Comparison of ENCODE assay signal across 13 mouse cellular contexts in the genomic region with DNA sequence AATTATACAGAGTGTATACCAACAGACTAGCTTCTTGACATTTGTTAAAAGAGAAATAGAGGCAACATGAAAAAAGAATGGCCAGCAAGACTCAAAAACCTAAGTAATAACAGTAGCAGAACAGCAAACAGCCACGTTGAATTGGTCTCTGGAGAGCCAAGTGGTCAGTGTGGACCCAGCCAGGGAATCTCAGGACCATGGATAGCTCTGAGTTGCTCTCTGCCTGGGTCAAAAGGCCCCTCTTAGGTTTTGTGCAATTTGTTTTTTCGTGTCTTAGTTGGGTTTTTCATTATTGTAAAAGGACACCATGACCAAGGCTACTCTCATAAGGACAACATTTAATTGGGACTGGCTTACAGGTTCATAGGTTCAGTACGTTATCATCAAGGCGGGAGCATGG.
DNase-seq lines count a peak whose midpoint lies in the region; ATAC-seq and TF ChIP-seq lines count a peak whose summit lies in the region.
"Had no signal": no experiment of that assay in that cellular context is flagged by ENCODE, and none has a peak within 500 bp of the region (broad histone marks: within the 10 kb centered on the region; RNA-seq: fewer than 3 reads in every experiment).

No protein-coding gene starts in this region.

- no peak for TF ChIP-seq EP300 in lung, postnatal 0 days (IDR thresholded peaks at IDR 0.05)

- no peak for TF ChIP-seq CTCF in lung, postnatal 0 days (IDR thresholded peaks at IDR 0.05)

- no peaks in the 10 kb centered on the region for H3K27me3 ChIP-seq in lung, postnatal 0 days (replicated peaks; ENCODE audit: insufficient read depth, low read length)
- H3K27me3 ChIP-seq in heart, embryonic 12.5 days (replicated peaks): no peaks in the 10 kb centered on the region
- H3K27me3 ChIP-seq: forebrain, embryonic 15.5 days; heart, embryonic 15.5 days; hindbrain, embryonic 15.5 days had no signal

- H3K9me3 ChIP-seq in lung, postnatal 0 days (ENCODE audit: low read length): no peaks in the 10 kb centered on the region
- no peaks in the 10 kb centered on the region for H3K9me3 ChIP-seq in heart, embryonic 12.5 days (replicated peaks)
- H3K9me3 ChIP-seq: forebrain, embryonic 15.5 days; heart, embryonic 15.5 days; hindbrain, embryonic 15.5 days had no signal

- no peaks in the 10 kb centered on the region for H3K4me1 ChIP-seq in lung, postnatal 0 days (ENCODE audit: insufficient read depth, low read depth, low read length)
- H3K4me1 ChIP-seq in heart, embryonic 12.5 days (replicated peaks): no peaks in the 10 kb centered on the region
- H3K4me1 ChIP-seq: heart, embryonic 15.5 days had no signal

- H3K27ac ChIP-seq in lung, postnatal 0 days (ENCODE audit: low read length): no peak overlapping the region
- H3K27ac ChIP-seq in heart, embryonic 12.5 days (ENCODE audit: poor library complexity, severe bottlenecking): no peak overlapping the region
- H3K27ac ChIP-seq: forebrain, embryonic 15.5 days; heart, embryonic 15.5 days; hindbrain, embryonic 15.5 days had no signal

- peak; percentile 30 for DNase-seq in lung, postnatal 0 days (ENCODE audit: low spot score)
- DNase-seq in lung, postnatal 36 days: no peak
- DNase-seq in embryo, embryonic 10 days (ENCODE audit: low spot score): peak; percentile 73
- peak; percentile 18 for DNase-seq in induced T-regulatory cell, adult 2 months (ENCODE audit: low read depth)
- no peak for DNase-seq in heart, adult 8-10 months (ENCODE audit: low spot score)
- DNase-seq in right cerebral cortex, postnatal 10 days (ENCODE audit: low spot score in 2 of 2): no peak
- DNase-seq: cerebellum, postnatal 25 days; gastrocnemius, postnatal 10 days; left cerebral cortex, postnatal 4 days had no signal

- H3K4me2 ChIP-seq in lung, postnatal 0 days (replicated peaks; ENCODE audit: low read depth, low read length): no peak overlapping the region
- H3K4me2 ChIP-seq in heart, embryonic 12.5 days: no peak overlapping the region
- H3K4me2 ChIP-seq: forebrain, embryonic 15.5 days; heart, embryonic 15.5 days; hindbrain, embryonic 15.5 days had no signal

- WGBS in lung, postnatal 0 days: 49% methylated on average over 4 of the region's 4 CpGs
- 57% methylated on average over 4 of the region's 4 CpGs for WGBS in heart, embryonic 12.5 days

- H3K9ac ChIP-seq in lung, postnatal 0 days (replicated peaks; ENCODE audit: low read depth): no peak overlapping the region
- H3K9ac ChIP-seq in heart, embryonic 12.5 days: no peak overlapping the region
- H3K9ac ChIP-seq: forebrain, embryonic 15.5 days; heart, embryonic 15.5 days; hindbrain, embryonic 15.5 days had no signal

- H3K36me3 ChIP-seq in lung, postnatal 0 days (ENCODE audit: insufficient read depth, low read length): no peaks in the 10 kb centered on the region
- no peaks in the 10 kb centered on the region for H3K36me3 ChIP-seq in heart, embryonic 12.5 days
- H3K36me3 ChIP-seq: forebrain, embryonic 15.5 days; heart, embryonic 15.5 days; hindbrain, embryonic 15.5 days had no signal

- ATAC-seq in lung, postnatal 0 days: no peak
- no peak for ATAC-seq in heart, embryonic 12.5 days (ENCODE audit: insufficient number of reproducible peaks, low FRiP score)
- ATAC-seq: forebrain, embryonic 15.5 days had no signal

- no peak overlapping the region for H3K4me3 ChIP-seq in lung, postnatal 0 days (ENCODE audit: low read depth, low read length)
- no peak overlapping the region for H3K4me3 ChIP-seq in heart, embryonic 12.5 days
- H3K4me3 ChIP-seq: forebrain, embryonic 15.5 days; heart, embryonic 15.5 days; hindbrain, embryonic 15.5 days had no signal

Comparison
In these comparisons a context has a peak if more than half of its experiments do, and no peak if none do; other contexts are left out.
1. DNase-seq: peak in lung, postnatal 0 days (single experiment), embryo, embryonic 10 days (single experiment) and induced T-regulatory cell, adult 2 months (single experiment); none in lung, postnatal 36 days (single experiment), heart, adult 8-10 months (single experiment) and right cerebral cortex, postnatal 10 days (0 of 2).